Mouse (Mus musculus) liver, postnatal 0 days (tissue): Measurements from ENCODE around the gene Adra1d. TPM values are rescaled to one million over a fixed set of nuclear protein-coding genes. Genes with fewer than 3 reads are reported as not detected.

Experiments
- ATAC-seq: fragments of 200-750 bp; cut with Nextera tagmentation; 2 replicates; pipeline ENCODE4 v1.8.0; 2017; ENCODE audit warnings: mild to moderate bottlenecking, moderate library complexity
- DNase-seq: peaks from one replicate; pipeline ENCODE4 v3.0.0-alpha.2; 2016
- H3K27ac ChIP-seq: fragments of 300-500 bp; sonication (generic); 2 replicates; pipeline ENCODE4 v1.5.1; 2014; ENCODE audit warnings: antibody characterized with exemption, moderate library complexity, mild to moderate bottlenecking, low read depth
- H3K27me3 ChIP-seq: fragments of 300-500 bp; sonication (generic); 2 replicates; pipeline ENCODE4 v1.6.1; 2014; ENCODE audit warnings: low read length, control low read depth, mixed read lengths; ENCODE audit not compliant: insufficient read depth
- H3K36me3 ChIP-seq: fragments of 300-500 bp; sonication (generic); replicated peaks from 2 replicates; pipeline ENCODE4 v1.6.1; 2014; ENCODE audit warnings: mild to moderate bottlenecking, control low read depth, low read length, moderate library complexity, mixed read lengths; ENCODE audit not compliant: insufficient read depth
- H3K4me1 ChIP-seq: fragments of 300-500 bp; sonication (generic); 2 replicates; pipeline ENCODE4 v1.6.1; 2014; ENCODE audit warnings: antibody characterized with exemption, mild to moderate bottlenecking, control low read depth; ENCODE audit not compliant: insufficient read depth
- H3K4me2 ChIP-seq: fragments of 300-500 bp; sonication (generic); 2 replicates; pipeline ENCODE4 v1.6.1; 2014; ENCODE audit warnings: low read depth, mild to moderate bottlenecking, low read length, moderate library complexity, mixed read lengths
- H3K4me3 ChIP-seq: fragments of 300-500 bp; sonication (generic); 2 replicates; pipeline ENCODE4 v1.5.1; 2014; ENCODE audit warnings: low read depth, low read length
- H3K9ac ChIP-seq: fragments of 300-500 bp; sonication (generic); replicated peaks from 2 replicates; pipeline ENCODE4 v1.6.1; 2014; ENCODE audit warnings: mild to moderate bottlenecking, moderate library complexity
- H3K9me3 ChIP-seq: fragments of 300-500 bp; sonication (generic); 2 replicates; pipeline ENCODE4 v1.6.1; 2016; ENCODE audit warnings: mild to moderate bottlenecking, control low read depth, low read length, mixed read lengths
- CTCF ChIP-seq: sonication (generic); IDR thresholded peaks from 2 replicates; pipeline ENCODE4 v1.5.1; 2016; ENCODE audit warnings: antibody characterized with exemption, low read depth
- EP300 ChIP-seq: IDR thresholded peaks from 2 replicates; pipeline ENCODE4 v1.6.1; 2016; ENCODE audit warnings: antibody characterized with exemption, low read depth, mild to moderate bottlenecking
- WGBS: fragments of 180-500 bp; shearing (Covaris S2); extraction: QIAGEN DNeasy Blood & Tissue Kit; methylation state at CpG from one replicate; pipeline ENCODE4 v1.1.7; 2014; ENCODE audit not compliant: insufficient replicate concordance; 5-methylcytosine and 5-hydroxymethylcytosine counted together
- polyA plus RNA-seq: library from polyadenylated mRNA; unstranded; fragments of >200 nt; fragmentation: Nextera tagmentation; extraction: Ambion mirVana; gene quantifications from 2 replicates; pipeline ENCODE4 v1.2.1, GENCODE M21; 2015

The Adra1d gene
- polyA plus RNA-seq: 0.09 and 0.17 TPM in 2 replicates

GRCm38 (mm10) chr2:131561891-131562585 is at the start of gene Adra1d:
Adra1d (minus strand) TSS chr2:131562283.
- DNase-seq (no peak), ATAC-seq (no peak)
- peak within 1 kb of the TSS; percentile 36 for H3K4me3 ChIP-seq
- no peaks in the 10 kb centered on the region for H3K36me3 ChIP-seq
- peak within 1 kb of the TSS; percentile 61 for H3K4me2 ChIP-seq
- WGBS: 2% methylated on average over 50 of the region's 82 CpGs
- H3K4me1 ChIP-seq: no peaks in the 10 kb centered on the region
- no peak within 1 kb of the TSS for H3K27ac ChIP-seq
- H3K9ac ChIP-seq: no peak within 1 kb of the TSS
- peaks cover 56% of the 10 kb centered on the region for H3K27me3 ChIP-seq
- no peak for TF ChIP-seq CTCF
- TF ChIP-seq EP300: no peak
- H3K9me3 ChIP-seq: no peaks in the 10 kb centered on the region

GRCm38 (mm10) chr2:131601881-131602280 is 39.8 kb upstream of the Adra1d start:
- Histone ChIP-seq H3K4me3 (no peak overlapping the region), H3K4me1 (no peaks in the 10 kb centered on the region), H3K9ac (no peak overlapping the region), H3K27ac (no peak overlapping the region), H3K27me3 (no peaks in the 10 kb centered on the region), H3K36me3 (no peaks in the 10 kb centered on the region), H3K4me2 (no peak overlapping the region), H3K9me3 (no peaks in the 10 kb centered on the region)
- DNase-seq (no peak), ATAC-seq (no peak)
- TF ChIP-seq CTCF (no peak), EP300 (no peak)
- 66% methylated on average over 2 of the region's 2 CpGs for WGBS

GRCm38 (mm10) chr2:131594871-131595270 is 32.8 kb upstream of the Adra1d start:
- no peak overlapping the region for H3K27ac ChIP-seq
- ATAC-seq (no peak), DNase-seq (no peak)
- no peak overlapping the region for H3K9ac ChIP-seq
- no peaks in the 10 kb centered on the region for H3K27me3 ChIP-seq
- H3K36me3 ChIP-seq: no peaks in the 10 kb centered on the region
- no peaks in the 10 kb centered on the region for H3K9me3 ChIP-seq
- TF ChIP-seq CTCF (no peak), EP300 (no peak)
- WGBS: 76% methylated on average over 6 of the region's 6 CpGs
- H3K4me3 ChIP-seq: no peak overlapping the region
- H3K4me1 ChIP-seq: no peaks in the 10 kb centered on the region
- no peak overlapping the region for H3K4me2 ChIP-seq

- Histone ChIP-seq H3K4me2 (no peak overlapping the region), H3K4me1 (no peaks in the 10 kb centered on the region), H3K4me3 (no peak overlapping the region), H3K27me3 (no peaks in the 10 kb centered on the region), H3K27ac (no peak overlapping the region), H3K9me3 (no peaks in the 10 kb centered on the region), H3K36me3 (no peaks in the 10 kb centered on the region), H3K9ac (no peak overlapping the region)
- ATAC-seq: no peak
- no peak for DNase-seq
- TF ChIP-seq CTCF (no peak), EP300 (no peak)
- 62% methylated on average over 2 of the region's 2 CpGs for WGBS
These were observed 25.4 kb upstream of the Adra1d start for GRCm38 (mm10) chr2:131587521-131587920.

GRCm38 (mm10) chr2:131581506-131581905 is 19.4 kb upstream of the Adra1d start:
- no peak for DNase-seq
- Histone ChIP-seq H3K27ac (no peak overlapping the region), H3K9ac (no peak overlapping the region), H3K4me3 (no peak overlapping the region), H3K9me3 (peaks cover under 1% of the 10 kb centered on the region; the same call in 1 of the 2 replicates), H3K4me1 (no peaks in the 10 kb centered on the region), H3K4me2 (no peak overlapping the region), H3K27me3 (no peaks in the 10 kb centered on the region), H3K36me3 (no peaks in the 10 kb centered on the region)
- WGBS: 62% methylated on average over 2 of the region's 2 CpGs
- ATAC-seq: no peak
- TF ChIP-seq EP300: no peak

GRCm38 (mm10) chr2:131562586-131563122 is 571 bp upstream of the Adra1d start:
- DNase-seq (peak; percentile 55), ATAC-seq (no peak)
- Histone ChIP-seq H3K4me2 (peak overlapping the region; percentile 61), H3K9me3 (no peaks in the 10 kb centered on the region), H3K4me1 (no peaks in the 10 kb centered on the region), H3K27ac (no peak overlapping the region), H3K4me3 (peak overlapping the region; percentile 36), H3K9ac (no peak overlapping the region), H3K36me3 (no peaks in the 10 kb centered on the region), H3K27me3 (peaks cover 54% of the 10 kb centered on the region)
- TF ChIP-seq EP300 (no peak), CTCF (peak; percentile 54)
- WGBS: 1% methylated on average over 28 of the region's 30 CpGs
